Mouse (Mus musculus) cortical plate, adult 2 months (tissue): ENCODE measurements at regions not wholly inside any gene's neighbourhood (a gene's known extent, or its start where the extent isn't known, plus 50 kb on each side); places are given as distances from the start of the nearest gene placed in this dataset.

ENCODE experiments used
- CTCF ChIP-seq: fragments of 200-500 bp; IDR thresholded peaks from 2 replicates; pipeline ENCODE4 v1.5.1; 2011; ENCODE audit warnings: mild to moderate bottlenecking, control low read depth, low read length; ENCODE audit not compliant: insufficient read depth; ENCODE audit errors: extremely low read depth
- POLR2A ChIP-seq: fragments of 200-500 bp; IDR thresholded peaks from 2 replicates; pipeline ENCODE4 v1.6.1; 2011; ENCODE audit warnings: mild to moderate bottlenecking, low read length, control low read depth; ENCODE audit not compliant: insufficient read depth; ENCODE audit errors: extremely low read depth

GRCm38 (mm10) chr8:116435268-116435980, 69.3 kb upstream of the Dynlrb2 start:
- TF ChIP-seq POLR2A (no peak), CTCF (no peak)
